ENCODE assay signal across 15 mouse cellular contexts in the genomic region with DNA sequence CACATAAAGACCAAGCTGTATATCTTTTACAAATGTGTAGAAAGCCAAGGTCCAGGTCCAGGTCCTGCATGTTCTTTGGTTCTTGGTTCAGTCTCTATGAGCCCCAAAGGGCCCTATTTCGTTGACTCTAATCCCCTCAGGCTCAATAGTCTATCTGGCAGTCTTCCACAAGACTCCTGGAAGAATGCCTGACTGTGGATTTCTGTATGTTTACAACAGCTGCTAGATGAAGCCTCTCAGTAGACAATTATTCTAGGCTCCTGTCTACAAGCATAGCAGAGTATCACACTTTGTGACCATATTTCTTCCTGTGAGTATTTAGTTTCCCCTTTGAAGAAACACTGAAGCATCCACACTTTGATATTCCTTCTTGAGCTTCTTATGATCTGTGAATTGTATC.
DNase-seq lines count a peak whose midpoint lies in the region; ATAC-seq and TF ChIP-seq lines count a peak whose summit lies in the region.
"Had no signal": no experiment of that assay in that cellular context is flagged by ENCODE, and none has a peak within 500 bp of the region (broad histone marks: within the 10 kb centered on the region; RNA-seq: fewer than 3 reads in every experiment).

No protein-coding gene starts in this region.

- no peak for TF ChIP-seq CTCF in kidney, postnatal 0 days (IDR thresholded peaks at IDR 0.05; ENCODE audit: low read depth)

- H3K4me1 ChIP-seq in embryonic facial prominence, embryonic 14.5 days (ENCODE audit: control insufficient read depth, insufficient read depth, low read length) = no peaks in the 10 kb centered on the region
- H3K4me1 ChIP-seq in embryonic facial prominence, embryonic 10.5 days = no peaks in the 10 kb centered on the region
- H3K4me1 ChIP-seq in kidney, postnatal 0 days (replicated peaks; ENCODE audit: insufficient read depth, low read length) = no peaks in the 10 kb centered on the region
- H3K4me1 ChIP-seq: embryonic facial prominence, embryonic 12.5 days; limb, embryonic 13.5 days; megakaryocyte, embryonic 14.5 days had no signal

- no peaks in the 10 kb centered on the region for H3K9me3 ChIP-seq in embryonic facial prominence, embryonic 14.5 days (ENCODE audit: control insufficient read depth, low read length)
- H3K9me3 ChIP-seq in embryonic facial prominence, embryonic 10.5 days = no peaks in the 10 kb centered on the region
- no peaks in the 10 kb centered on the region for H3K9me3 ChIP-seq in kidney, postnatal 0 days (replicated peaks; ENCODE audit: low read length)
- H3K9me3 ChIP-seq: embryonic facial prominence, embryonic 12.5 days; limb, embryonic 13.5 days had no signal

- H3K27ac ChIP-seq in embryonic facial prominence, embryonic 14.5 days (replicated peaks; ENCODE audit: low read depth, low read length) = no peak overlapping the region
- H3K27ac ChIP-seq in embryonic facial prominence, embryonic 10.5 days (replicated peaks) = no peak overlapping the region
- H3K27ac ChIP-seq in kidney, postnatal 0 days = no peak overlapping the region
- H3K27ac ChIP-seq: embryonic facial prominence, embryonic 12.5 days; limb, embryonic 13.5 days had no signal

- H3K4me3 ChIP-seq in embryonic facial prominence, embryonic 14.5 days (ENCODE audit: low read depth, low read length) = no peak overlapping the region
- H3K4me3 ChIP-seq in embryonic facial prominence, embryonic 10.5 days = no peak overlapping the region
- no peak overlapping the region for H3K4me3 ChIP-seq in kidney, postnatal 0 days (replicated peaks; ENCODE audit: low read depth, low read length)
- H3K4me3 ChIP-seq: embryonic facial prominence, embryonic 12.5 days; limb, embryonic 13.5 days; megakaryocyte, embryonic 14.5 days had no signal

- no peaks in the 10 kb centered on the region for H3K36me3 ChIP-seq in embryonic facial prominence, embryonic 14.5 days (ENCODE audit: control insufficient read depth, insufficient read depth, low read length)
- H3K36me3 ChIP-seq in embryonic facial prominence, embryonic 10.5 days (replicated peaks) = no peaks in the 10 kb centered on the region
- H3K36me3 ChIP-seq in kidney, postnatal 0 days (ENCODE audit: insufficient read depth, low read length) = no peaks in the 10 kb centered on the region
- H3K36me3 ChIP-seq: embryonic facial prominence, embryonic 12.5 days; limb, embryonic 13.5 days had no signal

- no peak for ATAC-seq in embryonic facial prominence, embryonic 14.5 days (ENCODE audit: low read depth)
- ATAC-seq in kidney, postnatal 0 days (replicated peaks; ENCODE audit: low FRiP score, low read depth) = no peak
- ATAC-seq: inflammation-experienced regulatory T-cells, adult 6 months had no signal

- WGBS in embryonic facial prominence, embryonic 14.5 days = 17% methylated on average over 1 of the region's 1 CpGs
- 50% methylated on average over 1 of the region's 1 CpGs for WGBS in embryonic facial prominence, embryonic 10.5 days
- 43% methylated on average over 1 of the region's 1 CpGs for WGBS in kidney, postnatal 0 days

- peak; percentile 41 for DNase-seq in embryonic facial prominence, embryonic 14.5 days (ENCODE audit: low spot score)
- DNase-seq in embryonic facial prominence, embryonic 10.5 days (ENCODE audit: low spot score) = no peak
- DNase-seq in kidney, postnatal 0 days (ENCODE audit: low spot score) = peak; percentile 18
- no peak for DNase-seq in kidney, adult 8-10 months
- peak; percentile 25 for DNase-seq in lung, postnatal 10 days
- no peak for DNase-seq in lung, postnatal 36 days
- DNase-seq in heart, postnatal 36 days = peak; percentile 4 to 10
- no peak for DNase-seq in T-cell, adult 2 months (ENCODE audit: low spot score)
- DNase-seq: adrenal gland, postnatal 25 days; cerebellum, postnatal 36 days; thymus, adult 18-20 months had no signal

- no peak overlapping the region for H3K4me2 ChIP-seq in embryonic facial prominence, embryonic 14.5 days (ENCODE audit: low read depth, low read length)
- no peak overlapping the region for H3K4me2 ChIP-seq in kidney, postnatal 0 days (ENCODE audit: low read length)
- H3K4me2 ChIP-seq: embryonic facial prominence, embryonic 12.5 days; limb, embryonic 13.5 days had no signal

- H3K27me3 ChIP-seq in embryonic facial prominence, embryonic 14.5 days (replicated peaks; ENCODE audit: control insufficient read depth, insufficient read depth, low read length) = no peaks in the 10 kb centered on the region
- H3K27me3 ChIP-seq in embryonic facial prominence, embryonic 10.5 days (replicated peaks; ENCODE audit: low read depth, poor library complexity, severe bottlenecking) = no peaks in the 10 kb centered on the region
- no peaks in the 10 kb centered on the region for H3K27me3 ChIP-seq in kidney, postnatal 0 days (ENCODE audit: insufficient read depth, low read length)
- H3K27me3 ChIP-seq: embryonic facial prominence, embryonic 12.5 days; limb, embryonic 13.5 days; megakaryocyte, embryonic 14.5 days had no signal

- intact Hi-C loops in heart, postnatal 36 days (cut with DNase I) = no loop called here

- no peak overlapping the region for H3K9ac ChIP-seq in embryonic facial prominence, embryonic 14.5 days (ENCODE audit: low read depth, low read length)
- no peak overlapping the region for H3K9ac ChIP-seq in kidney, postnatal 0 days (ENCODE audit: low read depth, low read length)
- H3K9ac ChIP-seq: embryonic facial prominence, embryonic 12.5 days; limb, embryonic 13.5 days had no signal

Comparison
In these comparisons a context has a peak if more than half of its experiments do, and no peak if none do; other contexts are left out.
1. DNase-seq: peak in embryonic facial prominence, embryonic 14.5 days (single experiment), kidney, postnatal 0 days (single experiment), lung, postnatal 10 days (single experiment) and heart, postnatal 36 days (2 of 2); none in embryonic facial prominence, embryonic 10.5 days (single experiment), kidney, adult 8-10 months (0 of 2), lung, postnatal 36 days (single experiment) and T-cell, adult 2 months (single experiment).